Mouse (Mus musculus): ENCODE data around the gene Banp.

DNA sequence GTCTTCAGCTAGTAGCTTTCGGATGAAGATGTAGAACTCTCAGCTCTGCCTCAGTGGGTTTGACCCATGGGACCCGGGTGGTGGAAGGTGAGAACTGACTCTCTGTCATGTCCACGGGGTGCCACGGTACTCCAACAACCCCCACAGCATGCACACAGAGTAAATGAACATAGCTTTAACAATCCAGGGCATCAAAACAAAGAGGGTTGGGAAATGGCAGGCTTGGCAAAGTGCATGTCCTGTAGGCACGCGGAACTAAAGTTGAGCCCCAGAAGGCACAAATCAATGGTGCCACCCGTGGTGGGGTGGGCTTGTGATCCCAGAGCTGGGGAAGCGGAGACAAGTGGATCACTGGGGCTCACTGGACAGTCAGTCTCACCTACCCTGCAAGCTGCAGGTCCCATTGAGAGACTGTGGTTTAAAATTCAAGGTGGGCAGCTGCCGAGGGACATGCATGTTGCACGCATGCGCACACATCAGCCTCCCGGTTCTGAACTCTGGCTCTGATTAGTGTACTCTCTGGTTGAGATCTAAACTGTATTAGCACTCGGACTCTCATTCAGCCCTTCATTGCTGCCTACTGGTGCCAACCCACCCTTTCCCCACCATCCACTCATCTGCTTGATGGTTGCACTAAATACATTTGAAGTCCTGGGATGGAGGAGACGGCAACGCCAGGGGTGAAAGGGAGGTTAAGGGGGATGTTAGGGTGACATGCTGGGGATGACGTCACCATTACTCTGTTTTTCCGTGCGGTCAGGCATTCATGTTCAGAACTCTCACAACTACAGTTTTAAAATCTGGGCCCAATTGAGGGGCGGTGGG lies 1.0 kb upstream of the Banp start:
- TF ChIP-seq CTCF (IDR thresholded peaks at IDR 0.05; ENCODE audit: borderline replicate concordance, control insufficient read depth, extremely low read depth, insufficient read depth, low read length, poor library complexity) (no peak), POLR2A (IDR thresholded peaks at IDR 0.05; ENCODE audit: control insufficient read depth, extremely low read depth, insufficient read depth, low read length, poor library complexity) (no peak)
